Mouse (Mus musculus) splenic B cell, adult 2 months (primary cell): ENCODE results near the gene Arnt.
"Not testable (repeated sequence)": the region's sequence is repeated elsewhere in the genome, so short reads cannot be mapped to it uniquely, and the experiment has no call there.

Source experiments
- DNase-seq: peaks from one replicate; pipeline ENCODE4 v3.0.0-alpha.2; 2011; ENCODE audit warnings: low read depth, low spot score
- H3K27me3 ChIP-seq: 2 replicates; pipeline ENCODE4 v1.6.1; 2012; ENCODE audit warnings: mild to moderate bottlenecking, low read length, moderate library complexity, mixed read lengths; ENCODE audit not compliant: control insufficient read depth, poor library complexity, insufficient read depth, severe bottlenecking
- H3K36me3 ChIP-seq: 2 replicates; pipeline ENCODE4 v1.6.1; 2012; ENCODE audit warnings: mild to moderate bottlenecking, low read length, moderate library complexity, mixed read lengths; ENCODE audit not compliant: control insufficient read depth, poor library complexity, insufficient read depth, severe bottlenecking

The Arnt gene

GRCm38 (mm10) chr3:95435561-95435960, 1.4 kb downstream of the Arnt start:
- Histone ChIP-seq H3K36me3 (no peaks in the 10 kb centered on the region), H3K27me3 (no peaks in the 10 kb centered on the region)
- no peak for DNase-seq

GRCm38 (mm10) chr3:95438636-95439035, 4.4 kb downstream of the Arnt start:
- H3K36me3 ChIP-seq, DNase-seq, H3K27me3 ChIP-seq: not testable (repeated sequence)

DNA sequence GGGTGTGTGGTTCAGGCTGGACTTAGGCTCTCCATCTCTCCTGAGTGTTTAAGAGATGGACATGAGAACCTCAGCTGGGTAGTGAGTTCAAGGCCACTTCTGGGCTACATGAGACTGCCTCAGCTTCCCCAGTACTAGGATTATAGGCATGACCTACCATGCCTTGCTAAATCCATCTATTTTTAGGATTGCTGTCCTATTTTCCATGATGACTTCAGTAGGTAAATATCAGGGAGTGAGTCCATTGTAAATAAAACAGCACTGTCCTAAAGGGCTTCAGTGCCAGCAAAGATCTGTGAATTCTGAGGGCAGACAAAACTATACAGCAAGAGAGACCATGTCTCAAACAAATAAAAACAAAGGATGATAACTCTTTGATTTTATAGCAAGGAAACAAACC, 5.5 kb downstream of the Arnt start:
- no peak for DNase-seq
- no peaks in the 10 kb centered on the region for H3K27me3 ChIP-seq
- H3K36me3 ChIP-seq, result no peaks in the 10 kb centered on the region

- DNase-seq, result no peak
- Histone ChIP-seq H3K27me3 (no peaks in the 10 kb centered on the region), H3K36me3 (no peaks in the 10 kb centered on the region)
These were observed 8.4 kb downstream of the Arnt start for GRCm38 (mm10) chr3:95442406-95443117.

GRCm38 (mm10) chr3:95445311-95445710, 11.1 kb downstream of the Arnt start:
- H3K36me3 ChIP-seq, result no peaks in the 10 kb centered on the region
- H3K27me3 ChIP-seq, result no peaks in the 10 kb centered on the region
- no peak for DNase-seq

GRCm38 (mm10) chr3:95450408-95450807, 16.2 kb downstream of the Arnt start:
- peaks cover 8% of the 10 kb centered on the region for H3K36me3 ChIP-seq
- peak; percentile 81 for DNase-seq

DNA sequence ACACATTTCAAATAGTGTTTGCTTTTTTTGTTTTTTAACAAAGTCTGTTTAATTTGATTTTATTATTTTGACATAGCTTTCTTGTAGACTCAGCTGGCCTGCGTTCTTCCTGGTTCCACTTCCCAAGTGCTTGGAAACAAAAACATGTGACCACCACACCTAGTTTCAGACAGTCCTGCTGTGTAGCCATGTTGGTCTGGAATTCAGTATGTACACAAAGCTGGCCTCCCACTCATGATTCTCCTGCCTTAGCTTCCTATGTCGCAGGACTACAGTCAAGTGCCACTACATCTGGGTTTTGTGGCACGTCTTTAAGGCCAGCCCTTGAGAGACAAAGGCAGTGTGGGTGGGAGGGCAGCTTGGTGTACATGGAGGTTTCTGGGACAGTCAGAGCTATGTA, 16.7 kb downstream of the Arnt start:
- H3K36me3 ChIP-seq, result peaks cover 8% of the 10 kb centered on the region
- H3K27me3 ChIP-seq, result no peaks in the 10 kb centered on the region
- DNase-seq, result no peak

More at GRCm38 (mm10) chr3:95450408-95450807, 16.2 kb downstream of the Arnt start:
- H3K27me3 ChIP-seq, result no peaks in the 10 kb centered on the region

GRCm38 (mm10) chr3:95456367-95456766, 22.2 kb downstream of the Arnt start:
- Histone ChIP-seq H3K36me3 (peaks cover 11% of the 10 kb centered on the region), H3K27me3 (no peaks in the 10 kb centered on the region)
- no peak for DNase-seq

DNA sequence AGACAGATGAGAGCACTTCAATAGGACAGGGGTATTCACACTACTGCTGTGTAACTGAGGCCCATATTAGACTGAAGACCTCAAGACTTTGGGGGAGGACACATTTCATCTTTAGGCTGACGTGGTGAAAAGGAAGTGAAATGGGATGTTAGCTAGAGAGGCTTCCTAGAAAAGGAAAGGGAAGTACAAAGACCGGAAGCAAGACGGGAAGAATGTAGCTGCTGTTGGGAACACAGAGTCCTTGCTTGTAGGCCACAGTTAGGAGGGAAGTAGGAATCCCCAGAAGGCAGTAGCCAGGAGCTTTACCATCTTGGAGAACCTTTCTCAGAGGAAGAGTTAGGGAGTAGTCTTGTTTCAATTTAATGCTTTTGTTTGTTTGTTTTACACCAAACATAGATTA, 23.6 kb downstream of the Arnt start:
- Histone ChIP-seq H3K27me3 (no peaks in the 10 kb centered on the region), H3K36me3 (peaks cover 8% of the 10 kb centered on the region; the same call in 1 of the 2 replicates)
- no peak for DNase-seq

- no peak for DNase-seq
- H3K27me3 ChIP-seq, result no peaks in the 10 kb centered on the region
These were observed 25.2 kb downstream of the Arnt start for GRCm38 (mm10) chr3:95459381-95459780.

DNA sequence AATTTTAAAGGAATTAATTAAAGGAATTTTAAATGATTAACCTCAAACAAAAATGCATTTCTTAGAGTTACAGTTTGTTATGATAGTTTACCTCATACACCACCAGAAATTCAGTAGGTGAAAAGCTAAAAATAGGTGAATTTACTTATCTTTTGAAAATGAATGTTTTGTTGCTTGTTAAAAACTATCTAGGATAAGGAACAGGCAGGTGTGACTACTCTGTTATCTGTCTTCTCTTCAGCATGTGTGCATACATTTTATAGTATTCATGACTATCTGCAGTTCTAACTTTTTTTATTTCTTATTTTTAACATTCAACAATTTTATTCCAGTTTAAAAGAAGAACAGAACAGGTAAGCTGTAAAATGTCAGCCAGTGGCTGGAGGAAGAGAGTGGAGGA, 29.7 kb downstream of the Arnt start:
- Histone ChIP-seq H3K27me3 (no peaks in the 10 kb centered on the region), H3K36me3 (0 out of 2 replicates have a peak, but pooled peaks cover 2% of the 10 kb centered on the region)
- no peak for DNase-seq

More at GRCm38 (mm10) chr3:95459381-95459780, 25.2 kb downstream of the Arnt start:
- H3K36me3 ChIP-seq, result 0 out of 2 replicates have a peak, but pooled peaks cover 4% of the 10 kb centered on the region

DNA sequence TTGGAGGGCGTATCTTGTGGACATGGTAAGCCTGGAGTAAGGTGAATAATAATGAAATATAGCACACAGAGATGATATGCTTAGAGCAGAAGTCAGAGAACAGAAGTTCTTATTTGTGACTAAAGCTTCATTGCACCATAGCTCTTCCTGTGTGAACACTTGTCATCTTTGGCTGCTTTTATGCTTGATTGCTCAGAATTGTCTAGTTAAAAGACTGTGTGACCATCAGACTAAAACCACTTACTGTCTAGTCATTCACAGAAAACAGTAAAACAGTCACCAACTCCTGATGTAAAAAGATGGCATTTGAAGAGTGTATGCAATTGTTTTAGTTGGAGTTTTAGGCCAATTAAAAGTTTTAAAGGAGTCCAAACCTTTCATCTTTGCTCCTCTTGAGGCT, 44.8 kb downstream of the Arnt start:
- Histone ChIP-seq H3K27me3 (no peaks in the 10 kb centered on the region), H3K36me3 (peaks cover 13% of the 10 kb centered on the region; the same call in 1 of the 2 replicates)
- DNase-seq, result no peak

GRCm38 (mm10) chr3:95486421-95486820, 52.2 kb downstream of the Arnt start:
- Histone ChIP-seq H3K27me3 (no peaks in the 10 kb centered on the region), H3K36me3 (peaks cover 18% of the 10 kb centered on the region)
- DNase-seq, result no peak

DNA sequence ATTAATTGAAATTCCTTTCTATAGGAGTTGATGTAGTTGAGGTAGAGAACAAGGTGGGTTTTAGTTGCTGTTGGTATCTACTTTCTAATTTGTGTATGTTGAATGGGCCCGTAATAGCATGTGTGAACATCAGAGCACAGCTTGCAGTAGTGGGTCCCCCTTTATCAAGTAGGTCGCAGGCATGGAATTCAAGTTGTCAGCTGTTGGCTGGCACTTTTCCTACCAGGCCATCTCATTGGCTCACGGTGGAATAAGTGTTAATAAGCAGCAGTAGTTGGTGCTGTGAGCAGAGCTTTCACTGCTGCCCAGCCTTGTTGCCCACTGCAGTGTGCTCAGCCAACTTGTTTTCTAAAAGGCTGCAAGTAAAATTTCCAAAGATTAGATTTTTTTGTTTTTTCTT, 54.5 kb downstream of the Arnt start:
- DNase-seq, result no peak
- Histone ChIP-seq H3K27me3 (no peaks in the 10 kb centered on the region), H3K36me3 (peaks cover 19% of the 10 kb centered on the region)

- H3K27me3 ChIP-seq, result no peaks in the 10 kb centered on the region
These were observed 56.0 kb downstream of the Arnt start for GRCm38 (mm10) chr3:95490238-95490637.

DNA sequence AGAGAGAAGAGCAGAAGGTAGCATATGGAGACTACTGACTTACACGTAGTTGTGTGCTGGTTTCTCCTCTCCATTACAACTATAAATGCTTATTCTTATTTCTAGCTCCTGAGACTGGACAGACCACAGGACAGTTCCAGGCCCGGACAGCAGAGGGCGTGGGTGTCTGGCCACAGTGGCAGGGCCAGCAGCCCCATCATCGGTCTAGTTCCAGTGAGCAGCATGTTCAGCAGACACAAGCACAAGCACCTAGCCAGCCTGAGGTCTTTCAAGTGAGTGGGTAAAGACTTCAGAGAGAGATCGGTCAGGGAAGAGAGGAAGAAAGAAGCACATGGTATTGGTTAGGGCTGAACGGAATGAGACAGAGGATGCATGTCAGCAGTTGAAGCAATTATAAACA, 60.2 kb downstream of the Arnt start:
- no peaks in the 10 kb centered on the region for H3K27me3 ChIP-seq
- DNase-seq, result peak; percentile 75
- H3K36me3 ChIP-seq, result peaks cover 10% of the 10 kb centered on the region

More at GRCm38 (mm10) chr3:95490238-95490637, 56.0 kb downstream of the Arnt start:
- DNase-seq, result no peak
- H3K36me3 ChIP-seq, result peaks cover 19% of the 10 kb centered on the region
